Mouse (Mus musculus) midbrain, postnatal 0 days (tissue): ENCODE measurements around the gene Galnt16. TPM values are rescaled to one million over a fixed set of nuclear protein-coding genes. Genes with fewer than 3 reads are reported as not detected.

Source experiments
- ATAC-seq: fragments of 200-750 bp; cut with Nextera tagmentation; 2 replicates; pipeline ENCODE4 v1.8.0; 2017; ENCODE audit warnings: moderate number of reproducible peaks, mild to moderate bottlenecking, moderate TSS enrichment, moderate library complexity; ENCODE audit not compliant: low FRiP score
- DNase-seq: peaks from one replicate; pipeline ENCODE4 v3.0.0-alpha.2; 2015; ENCODE audit warnings: low spot score
- H3K27ac ChIP-seq: fragments of 300-500 bp; sonication (generic); 2 replicates; pipeline ENCODE4 v1.5.1; 2014; ENCODE audit warnings: low read depth, mild to moderate bottlenecking, low read length, mixed read lengths
- H3K27me3 ChIP-seq: fragments of 300-500 bp; sonication (generic); 2 replicates; pipeline ENCODE4 v1.6.1; 2014; ENCODE audit warnings: low read length, control low read depth, mixed read lengths; ENCODE audit not compliant: insufficient read depth
- H3K36me3 ChIP-seq: fragments of 300-500 bp; sonication (generic); 2 replicates; pipeline ENCODE4 v1.6.1; 2014; ENCODE audit warnings: low read length, control low read depth, mixed read lengths; ENCODE audit not compliant: insufficient read depth
- H3K4me1 ChIP-seq: fragments of 300-500 bp; sonication (generic); 2 replicates; pipeline ENCODE4 v1.6.1; 2014; ENCODE audit warnings: mild to moderate bottlenecking, control low read depth, antibody characterized with exemption, low read length, mixed read lengths; ENCODE audit not compliant: insufficient read depth
- H3K4me2 ChIP-seq: fragments of 300-500 bp; sonication (generic); 2 replicates; pipeline ENCODE4 v1.6.1; 2014; ENCODE audit warnings: low read depth, mild to moderate bottlenecking, low read length, mixed read lengths; ENCODE audit not compliant: poor library complexity, severe bottlenecking
- H3K4me3 ChIP-seq: fragments of 300-500 bp; sonication (generic); 2 replicates; pipeline ENCODE4 v1.5.1; 2014; ENCODE audit warnings: low read depth, mild to moderate bottlenecking, low read length, moderate library complexity
- H3K9ac ChIP-seq: fragments of 300-500 bp; sonication (generic); replicated peaks from 2 replicates; pipeline ENCODE4 v1.6.1; 2014; ENCODE audit warnings: mild to moderate bottlenecking, low read length, moderate library complexity, mixed read lengths; ENCODE audit not compliant: poor library complexity, severe bottlenecking
- H3K9me3 ChIP-seq: fragments of 300-500 bp; sonication (generic); 2 replicates; pipeline ENCODE4 v1.6.1; 2016; ENCODE audit warnings: low read length, control low read depth
- CTCF ChIP-seq: IDR thresholded peaks from 2 replicates; pipeline ENCODE4 v1.5.1; 2016; ENCODE audit warnings: antibody characterized with exemption, mild to moderate bottlenecking
- WGBS: fragments of 180-500 bp; shearing (Covaris S2); extraction: QIAGEN DNeasy Blood & Tissue Kit; methylation state at CpG from one replicate; pipeline ENCODE4 v1.1.7; 2014; 5-methylcytosine and 5-hydroxymethylcytosine counted together
- polyA plus RNA-seq: library from polyadenylated mRNA; unstranded; fragments of >200 nt; fragmentation: Nextera tagmentation; extraction: Ambion mirVana; gene quantifications from 2 replicates; pipeline ENCODE4 v1.2.1, GENCODE M21; 2015
- total RNA-seq: library from RNA; depleted of rRNA; stranded (reverse); fragments of >200 nt; gene quantifications from 2 replicates; pipeline ENCODE4 v1.2.3, GENCODE M21; 2014

The Galnt16 gene
- total and polyA plus RNA-seq, 2 experiments from 2014 or later = 41.1 to 83.0 TPM

DNA sequence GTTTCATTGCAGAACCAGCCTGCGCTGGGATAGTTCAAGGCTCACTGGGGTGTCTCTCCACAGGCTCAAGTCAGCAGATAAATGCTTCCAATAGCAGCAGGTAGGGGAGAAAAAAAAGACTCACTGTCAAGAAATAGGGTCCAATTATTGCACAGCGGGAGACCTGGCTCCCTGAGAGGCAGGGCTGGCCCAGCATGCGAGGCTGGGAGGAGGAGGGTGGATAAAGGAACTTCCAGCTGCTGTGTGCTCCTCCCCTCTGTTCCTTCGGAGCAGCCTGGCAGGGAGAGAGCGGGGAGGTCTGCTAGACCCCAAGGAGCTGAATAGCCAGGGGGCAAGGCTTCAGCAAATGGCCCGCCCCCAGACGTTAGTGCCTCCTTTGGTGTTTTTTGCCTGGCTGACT lies 7.4 kb downstream of the Galnt16 start:
- H3K4me3 ChIP-seq = no peak overlapping the region
- ATAC-seq = no peak
- no peak overlapping the region for H3K27ac ChIP-seq
- no peak overlapping the region for H3K9ac ChIP-seq
- no peaks in the 10 kb centered on the region for H3K36me3 ChIP-seq
- H3K4me2 ChIP-seq = no peak overlapping the region
- no peaks in the 10 kb centered on the region for H3K27me3 ChIP-seq
- no peaks in the 10 kb centered on the region for H3K9me3 ChIP-seq
- WGBS = 13% methylated on average over 7 of the region's 7 CpGs
- DNase-seq = no peak
- no peak for TF ChIP-seq CTCF
- H3K4me1 ChIP-seq = peaks cover 14% of the 10 kb centered on the region; the same call in 1 of the 2 replicates

DNA sequence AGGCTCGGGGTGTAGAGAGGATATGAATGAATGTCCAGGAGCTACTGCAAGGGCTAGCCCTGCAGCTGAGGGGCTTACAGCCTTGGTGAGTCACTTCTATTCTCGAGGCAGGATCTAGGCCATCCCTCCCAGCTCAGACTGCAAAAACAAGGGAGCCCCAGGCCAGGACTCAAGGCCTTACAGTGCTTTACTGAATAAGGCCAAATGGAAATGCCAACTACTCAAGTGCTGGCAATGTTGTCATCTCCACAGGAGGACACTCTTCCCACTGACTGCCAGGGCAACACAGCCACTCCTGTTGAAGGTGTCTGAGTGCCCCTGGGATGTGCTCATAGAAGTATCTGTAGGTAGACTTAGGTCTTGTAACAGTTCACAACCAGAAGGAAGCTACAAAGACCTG lies 8.4 kb downstream of the Galnt16 start:
- Histone ChIP-seq H3K27ac (0 out of 2 replicates have a peak overlapping the region, but pooled peaks have one; percentile 18), H3K4me2 (no peak overlapping the region), H3K9me3 (no peaks in the 10 kb centered on the region), H3K9ac (no peak overlapping the region), H3K4me3 (no peak overlapping the region), H3K4me1 (peaks cover 14% of the 10 kb centered on the region; the same call in 1 of the 2 replicates), H3K36me3 (no peaks in the 10 kb centered on the region), H3K27me3 (no peaks in the 10 kb centered on the region)
- WGBS = 55% methylated on average over 2 of the region's 2 CpGs
- TF ChIP-seq CTCF = no peak
- DNase-seq (no peak), ATAC-seq (no peak)

DNA sequence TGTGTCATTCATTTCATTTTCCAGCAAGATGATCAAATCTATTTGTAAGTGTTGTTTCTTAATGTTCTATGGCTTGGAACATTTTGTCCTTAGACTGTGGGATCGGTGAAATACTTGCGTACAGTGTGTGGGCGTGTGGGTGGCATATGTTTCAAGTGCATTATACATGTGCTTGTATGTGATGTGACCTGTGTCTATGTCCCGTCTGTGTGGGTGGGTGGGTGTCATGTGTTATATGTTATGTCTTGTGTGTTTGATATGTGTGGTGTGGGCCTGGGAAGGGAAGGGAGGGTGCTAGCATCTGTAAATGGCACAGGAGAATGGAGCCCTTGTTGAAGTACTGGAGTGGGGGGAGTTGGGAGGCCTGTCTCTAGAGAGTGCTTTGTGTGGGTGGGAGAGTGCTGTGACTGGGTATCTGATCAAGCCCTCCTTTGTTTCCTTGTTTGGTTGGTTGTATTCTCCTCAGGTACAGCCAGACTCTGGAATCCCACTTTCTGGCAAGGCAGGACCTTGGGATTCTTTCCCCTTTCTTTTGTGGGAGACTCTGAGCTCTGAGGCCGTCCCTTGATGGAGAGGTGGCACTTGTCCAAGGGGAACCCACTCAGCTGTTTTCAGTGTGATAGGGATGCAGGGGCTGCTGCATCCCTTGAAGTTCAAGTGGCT lies 9.8 kb downstream of the Galnt16 start:
- no peaks in the 10 kb centered on the region for H3K27me3 ChIP-seq
- no peaks in the 10 kb centered on the region for H3K36me3 ChIP-seq
- no peak overlapping the region for H3K4me3 ChIP-seq
- peak; percentile 53 for DNase-seq
- H3K4me1 ChIP-seq = peaks cover 14% of the 10 kb centered on the region; the same call in 1 of the 2 replicates
- H3K9me3 ChIP-seq = no peaks in the 10 kb centered on the region
- ATAC-seq = peak; percentile 60; the same call in 1 of the 2 replicates
- H3K9ac ChIP-seq = 0 out of 2 replicates have a peak overlapping the region, but pooled peaks have one; percentile 13
- peak overlapping the region; percentile 32; the same call in 1 of the 2 replicates for H3K27ac ChIP-seq
- TF ChIP-seq CTCF = no peak
- no peak overlapping the region for H3K4me2 ChIP-seq
- WGBS = 75% methylated on average over 5 of the region's 5 CpGs

DNA sequence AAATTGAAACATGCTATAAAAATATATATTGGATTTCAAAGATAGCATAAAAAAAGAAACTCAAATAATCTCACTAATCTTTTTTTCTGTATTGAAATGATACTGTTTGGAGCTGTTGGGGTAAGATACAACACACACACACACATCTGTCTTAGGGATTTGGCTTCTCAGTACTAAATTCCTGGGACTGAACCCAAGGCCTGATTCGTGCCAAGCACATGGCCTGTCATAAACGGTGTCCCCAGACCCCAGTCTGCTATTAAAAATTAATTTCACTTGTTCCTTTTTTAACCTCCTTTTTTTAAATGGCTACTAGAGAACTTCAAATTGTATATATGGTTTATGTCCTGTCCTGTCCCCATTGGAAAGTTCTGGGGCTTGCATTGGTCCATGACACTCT lies 12.0 kb downstream of the Galnt16 start:
- Histone ChIP-seq H3K9ac (no peak overlapping the region), H3K36me3 (0 out of 2 replicates have a peak, but pooled peaks cover 3% of the 10 kb centered on the region), H3K4me3 (no peak overlapping the region), H3K4me2 (no peak overlapping the region), H3K4me1 (peaks cover 11% of the 10 kb centered on the region; the same call in 1 of the 2 replicates), H3K27me3 (no peaks in the 10 kb centered on the region), H3K9me3 (no peaks in the 10 kb centered on the region), H3K27ac (no peak overlapping the region)
- DNase-seq = no peak
- no peak for ATAC-seq
- no peak for TF ChIP-seq CTCF
- WGBS = 63% methylated on average over 2 of the region's 2 CpGs

DNA sequence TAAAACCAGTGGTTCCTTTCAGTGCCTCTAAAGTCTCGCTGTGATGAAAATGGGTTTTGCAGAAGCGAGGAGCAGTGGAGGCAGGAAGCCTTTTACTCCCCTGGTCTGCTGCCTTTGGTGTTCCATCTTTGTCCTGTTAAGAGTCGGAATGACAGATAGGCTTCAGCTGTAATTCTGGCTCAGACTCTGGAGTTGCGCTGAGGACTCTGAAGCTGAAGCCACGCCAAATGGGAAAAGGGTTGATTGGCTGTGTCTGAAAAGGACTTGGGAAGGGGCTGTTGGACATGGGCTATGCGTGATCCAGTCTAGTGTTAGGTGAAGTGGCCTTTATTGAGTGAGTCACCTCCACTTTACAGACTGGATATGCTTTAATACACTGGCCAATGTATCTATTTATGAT lies 12.6 kb downstream of the Galnt16 start:
- no peak for TF ChIP-seq CTCF
- WGBS = 75% methylated on average over 6 of the region's 6 CpGs

DNA sequence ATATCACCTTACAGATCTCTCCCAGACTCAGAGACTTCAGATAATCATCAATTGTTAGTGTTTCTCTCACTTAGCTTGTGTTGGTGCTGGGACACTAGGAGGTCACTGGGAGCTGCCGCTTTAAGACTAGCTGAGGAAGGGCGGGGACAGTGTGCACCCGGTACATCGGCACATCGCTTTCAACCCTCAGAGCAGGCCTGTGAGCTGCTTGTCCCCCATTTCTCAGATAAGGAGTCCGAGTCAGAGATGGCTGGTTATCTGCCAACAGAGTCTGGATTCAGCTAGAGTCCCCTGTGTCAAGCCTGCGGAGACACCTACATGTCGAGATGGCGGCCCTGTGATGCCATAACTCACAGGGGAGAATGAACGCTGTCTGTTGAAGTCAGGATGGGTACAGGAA lies 13.5 kb downstream of the Galnt16 start:
- TF ChIP-seq CTCF = no peak
- WGBS = 84% methylated on average over 10 of the region's 10 CpGs
- Histone ChIP-seq H3K36me3 (0 out of 2 replicates have a peak, but pooled peaks cover 3% of the 10 kb centered on the region), H3K4me2 (no peak overlapping the region), H3K9me3 (no peaks in the 10 kb centered on the region), H3K27ac (no peak overlapping the region), H3K4me3 (no peak overlapping the region), H3K4me1 (0 out of 2 replicates have a peak, but pooled peaks cover 4% of the 10 kb centered on the region), H3K27me3 (no peaks in the 10 kb centered on the region), H3K9ac (no peak overlapping the region)
- DNase-seq = no peak
- no peak for ATAC-seq

More for the DNA sequence above, 12.6 kb downstream of the Galnt16 start:
- H3K4me2 ChIP-seq = no peak overlapping the region
- H3K27ac ChIP-seq = no peak overlapping the region
- DNase-seq (no peak), ATAC-seq (no peak)
- no peak overlapping the region for H3K4me3 ChIP-seq
- no peaks in the 10 kb centered on the region for H3K9me3 ChIP-seq
- no peaks in the 10 kb centered on the region for H3K27me3 ChIP-seq
- 0 out of 2 replicates have a peak, but pooled peaks cover 7% of the 10 kb centered on the region for H3K4me1 ChIP-seq
- H3K9ac ChIP-seq = no peak overlapping the region
- 0 out of 2 replicates have a peak, but pooled peaks cover 3% of the 10 kb centered on the region for H3K36me3 ChIP-seq
